Mouse (Mus musculus) right cerebral cortex, adult 2 months (tissue): ENCODE measurements around the gene Btbd18.
A peak's percentile ranks its signal among the peaks of the same experiment; 100 is the strongest.
"Not testable (repeated sequence)": the region's sequence is repeated elsewhere in the genome, so short reads cannot be mapped to it uniquely, and the experiment has no call there.

Source experiments
- DNase-seq, 2 experiments: peaks; one replicate each; pipeline ENCODE4 v3.0.0; 2021 to 2022; ENCODE audit warnings: low spot score in 2 of 2

Gene Btbd18

DNA sequence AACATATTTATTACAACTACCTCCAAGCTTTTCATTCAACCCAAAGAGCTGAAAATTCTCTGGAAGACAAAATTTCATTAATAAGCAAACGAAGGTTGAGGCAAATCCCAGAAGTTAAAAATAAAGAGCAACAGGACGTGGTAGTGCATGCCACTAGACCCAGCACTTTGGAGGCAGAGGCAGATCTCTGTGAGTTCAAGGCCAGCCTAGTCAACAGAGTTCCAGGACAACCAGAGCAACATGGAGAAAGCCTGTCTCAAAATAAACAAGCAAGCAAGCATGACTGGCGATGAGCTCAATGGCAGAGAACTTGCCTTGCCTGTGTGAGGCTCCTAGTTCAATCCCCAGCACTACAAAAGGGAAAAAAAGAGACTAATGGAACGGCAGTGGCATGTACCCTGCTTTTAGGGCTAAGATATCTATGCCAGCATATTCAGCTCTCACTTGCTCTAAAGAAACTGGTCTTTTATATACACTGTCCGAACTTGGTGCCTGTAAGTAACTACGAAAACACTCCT, 11.8 kb upstream of the Btbd18 start:
- no peak for DNase-seq

DNA sequence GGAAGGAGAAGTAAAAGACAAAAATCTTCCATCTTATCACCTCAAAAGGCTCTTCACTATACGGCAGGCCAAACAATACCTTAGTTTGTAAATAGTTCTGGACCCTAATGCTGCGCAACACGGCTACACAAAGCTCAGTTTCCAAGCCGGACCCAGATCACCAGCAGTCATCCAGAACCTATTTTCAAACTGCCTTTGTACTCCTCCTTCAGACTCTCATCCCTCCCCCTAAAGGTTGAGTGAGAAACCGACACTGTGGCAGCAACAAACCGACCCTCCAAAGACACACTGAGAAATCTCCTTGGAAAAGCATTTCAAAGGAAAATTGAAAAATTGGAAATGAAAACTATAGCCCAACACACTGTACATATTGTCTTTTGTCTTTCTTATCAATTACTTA, 10.5 kb upstream of the Btbd18 start:
- no peak for DNase-seq

DNA sequence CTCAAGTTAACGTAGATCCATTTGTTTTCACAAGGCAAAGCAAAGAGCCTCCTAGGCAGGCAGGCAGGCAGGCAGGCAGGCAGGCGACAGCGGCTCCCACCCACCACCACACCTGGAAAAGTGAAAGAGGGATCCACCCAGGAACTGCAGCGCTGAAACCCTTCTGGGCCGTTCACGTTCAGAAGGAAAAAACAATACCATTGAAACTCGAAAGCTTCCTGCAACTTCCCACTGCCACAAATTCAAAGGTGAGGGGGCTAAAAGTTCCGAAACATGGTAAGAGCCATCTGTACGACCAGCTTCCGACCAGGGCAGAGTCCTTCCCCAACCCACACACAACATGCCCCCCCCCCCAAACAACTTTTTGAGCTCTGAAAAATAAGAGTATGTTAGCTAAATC, 9.2 kb upstream of the Btbd18 start:
- no peak for DNase-seq

DNA sequence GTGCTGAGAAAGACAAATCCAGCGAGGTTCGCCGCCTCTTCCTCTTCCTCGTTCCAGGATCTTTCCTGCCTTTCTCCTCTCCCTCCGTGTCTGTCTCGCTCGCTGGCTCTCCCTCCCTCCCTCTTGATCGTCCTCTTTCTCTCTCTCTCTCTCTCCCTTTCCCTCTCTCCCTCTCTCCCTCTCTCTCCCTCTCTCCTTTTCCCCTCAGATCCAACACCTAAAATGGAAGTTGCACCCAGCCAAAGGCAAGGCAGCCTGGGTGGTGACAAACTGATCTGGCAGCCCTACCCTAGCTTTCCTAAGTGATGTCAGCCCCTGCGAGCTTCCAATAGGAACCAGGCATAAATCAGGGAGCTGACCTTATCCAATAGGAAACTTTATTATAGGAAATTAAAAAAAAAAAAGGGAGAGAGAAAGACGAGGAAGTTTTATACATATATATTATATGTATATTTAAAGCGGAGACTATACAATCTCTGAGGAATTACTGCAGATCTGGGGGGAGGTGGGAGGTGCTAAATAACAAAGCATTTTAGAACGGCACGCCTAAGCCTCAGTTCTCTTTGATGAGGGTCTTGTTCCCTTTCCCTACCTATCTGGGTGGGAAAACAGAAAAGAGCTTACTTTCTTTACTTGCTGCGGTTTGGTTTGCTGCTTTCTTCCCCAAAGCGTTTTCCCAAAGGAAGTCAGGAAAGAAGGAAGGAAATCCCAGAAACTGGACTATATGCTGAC, 8.2 kb upstream of the Btbd18 start, which contains the start of gene Ctnnd1:
Gene Ctnnd1 (minus strand): TSS at position 302 of the 732 bp plus-strand sequence.
- DNase-seq = peak; percentile 85 to 89

DNA sequence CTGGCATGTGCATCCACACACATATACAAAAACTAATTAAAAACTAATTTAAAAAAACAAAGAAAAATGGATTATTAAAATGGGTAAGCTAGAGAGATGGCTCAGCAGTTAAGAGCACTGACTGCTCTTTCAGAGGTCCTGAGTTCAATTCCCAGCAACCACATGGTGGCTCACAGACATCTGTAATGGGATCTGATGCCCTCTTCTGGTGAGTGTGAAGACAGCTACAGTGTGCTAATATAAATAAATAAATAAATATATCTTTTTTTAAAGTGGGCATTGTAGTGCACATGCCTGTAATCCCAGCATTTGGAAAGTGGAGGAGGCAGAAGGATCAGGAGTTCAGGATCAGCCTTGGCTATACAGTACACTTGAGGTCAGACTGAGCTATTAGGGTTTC, 5.5 kb upstream of the Btbd18 start:
- DNase-seq = no peak

DNA sequence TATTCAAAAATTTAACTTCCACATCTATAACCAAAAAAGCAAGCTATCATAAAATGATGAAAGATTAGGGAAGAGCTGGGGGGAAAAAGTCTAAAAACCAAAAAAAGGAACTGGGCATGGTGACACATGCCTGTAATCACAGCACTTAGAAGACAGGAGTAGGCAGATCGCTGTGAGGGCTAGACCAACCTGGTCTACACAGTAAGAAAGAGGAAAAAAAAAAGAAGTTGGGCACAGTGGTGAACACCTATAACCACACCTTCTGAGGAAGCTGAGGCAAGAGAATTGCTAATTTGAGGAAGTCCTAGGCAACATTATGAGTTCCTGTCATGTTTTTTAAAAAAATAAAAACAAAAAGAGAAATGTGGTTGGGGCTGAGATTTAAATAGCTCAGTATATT, 3.0 kb upstream of the Btbd18 start:
- DNase-seq = no peak

DNA sequence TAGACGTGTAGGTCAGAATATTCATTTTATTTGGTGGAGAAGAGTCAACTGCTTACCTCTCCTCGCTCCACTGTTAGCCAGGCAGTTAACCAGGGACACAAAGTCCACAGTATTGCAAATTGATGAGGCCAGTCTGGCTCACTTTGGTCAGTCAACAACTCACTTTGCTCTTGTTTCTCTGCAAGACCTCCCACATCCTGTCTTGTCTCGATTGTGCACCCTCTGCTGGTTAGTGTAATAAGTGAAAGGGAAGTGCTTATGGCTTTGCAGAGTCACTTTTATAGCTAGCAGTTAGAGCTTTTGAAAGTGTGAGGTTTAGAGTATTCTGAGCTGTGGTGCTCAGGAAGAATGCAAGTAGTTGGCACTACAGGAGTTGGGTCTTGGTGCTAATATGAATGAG, 1.4 kb downstream of the Btbd18 start:
- DNase-seq = peak; percentile 48 to 52

DNA sequence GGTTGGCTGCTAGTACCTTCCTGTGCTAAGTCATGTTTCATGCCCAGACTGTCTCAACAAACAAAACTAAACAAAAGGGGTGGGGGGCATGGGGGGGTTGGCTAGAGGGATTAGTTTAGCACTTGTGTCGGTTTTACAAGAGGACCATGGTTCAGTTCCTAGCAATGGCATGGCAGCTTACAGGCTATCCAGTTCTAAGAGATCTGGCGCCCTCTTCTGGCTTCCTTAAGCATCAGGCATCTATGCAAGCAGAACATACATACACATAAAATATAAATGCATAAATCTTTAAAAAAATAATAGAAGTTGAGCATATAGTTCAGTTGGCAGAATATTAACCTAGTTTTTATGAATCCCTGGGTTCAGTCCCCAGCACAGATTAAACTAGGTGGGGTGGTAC, 4.0 kb downstream of the Btbd18 start:
- DNase-seq = no peak

DNA sequence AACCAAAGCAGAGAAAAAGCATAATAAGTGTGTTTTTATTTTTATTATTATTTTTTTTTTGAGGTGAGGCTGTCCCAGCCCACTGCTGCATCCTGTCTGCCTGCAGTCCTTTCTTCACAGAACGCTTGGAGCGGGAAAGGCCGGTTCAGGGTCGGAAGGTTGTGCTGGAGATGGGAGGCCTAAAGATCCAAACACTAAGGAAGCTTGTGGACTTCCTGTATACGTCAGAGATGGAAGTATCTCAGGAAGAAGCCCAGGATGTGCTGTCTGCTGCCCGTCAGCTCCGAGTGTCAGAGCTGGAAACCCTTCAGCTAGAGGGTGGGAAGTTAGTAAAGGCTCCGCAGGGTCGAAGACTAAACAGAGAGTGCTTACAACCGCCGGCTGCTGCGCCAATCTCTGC, 7.2 kb downstream of the Btbd18 start:
- no peak for DNase-seq

DNA sequence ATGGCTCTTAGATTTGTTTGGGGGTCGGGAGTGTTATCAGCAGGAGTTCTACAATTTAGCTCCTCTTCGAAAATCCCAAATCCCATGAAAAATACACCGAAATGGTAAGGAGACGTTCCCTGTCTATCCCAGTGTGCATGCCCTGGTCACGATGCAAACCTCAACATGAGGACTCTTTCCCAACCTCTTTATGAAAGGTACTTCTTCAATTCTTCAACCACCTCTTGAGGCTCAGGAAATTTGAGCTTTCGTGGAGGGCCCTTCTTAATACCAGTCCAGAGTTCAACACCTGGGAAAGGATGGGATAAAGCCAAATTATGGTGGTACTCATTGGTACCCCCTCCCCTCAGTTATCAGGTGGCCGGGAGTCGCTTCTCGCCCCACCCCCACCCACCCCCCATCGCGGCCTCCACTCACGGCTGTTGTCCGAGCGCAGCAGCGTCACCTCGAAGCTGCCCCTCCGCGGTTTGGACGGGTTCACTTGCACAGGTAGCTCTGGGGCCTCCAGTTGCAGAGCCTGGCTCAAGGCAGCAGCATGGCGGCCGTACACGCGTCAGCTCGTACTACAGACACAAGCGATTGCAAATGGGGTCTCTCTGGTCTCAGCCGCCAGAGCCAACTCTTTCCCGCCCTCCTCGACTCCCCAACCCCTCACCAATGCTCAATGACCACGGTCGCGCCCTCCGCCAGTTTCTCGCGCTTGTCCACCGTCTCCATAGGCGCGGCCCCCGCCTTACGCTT, 11.1 kb downstream of the Btbd18 start:
- DNase-seq = no peak

DNA sequence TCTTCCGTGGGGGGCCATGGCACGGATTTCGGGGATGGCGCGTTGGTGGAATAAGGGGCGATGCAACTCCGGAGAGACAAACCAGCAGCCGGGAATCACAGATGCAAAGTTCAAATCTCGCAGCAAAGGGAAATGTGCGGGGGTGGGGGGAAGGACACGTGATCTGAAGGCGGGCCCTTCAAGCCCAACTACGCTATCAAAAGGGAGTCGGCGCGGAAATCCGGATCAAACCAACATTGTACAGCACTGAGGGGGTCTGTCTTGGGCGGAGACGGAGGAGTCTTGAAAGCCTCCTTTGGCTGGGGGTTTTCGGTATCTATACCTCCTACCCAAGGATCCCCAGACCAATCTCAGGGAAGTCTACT, 11.7 kb downstream of the Btbd18 start, which contains the start of gene Selenoh:
Gene Selenoh (minus strand): TSS at position 202 of the 365 bp plus-strand sequence.
- DNase-seq = peak; percentile 88

DNA sequence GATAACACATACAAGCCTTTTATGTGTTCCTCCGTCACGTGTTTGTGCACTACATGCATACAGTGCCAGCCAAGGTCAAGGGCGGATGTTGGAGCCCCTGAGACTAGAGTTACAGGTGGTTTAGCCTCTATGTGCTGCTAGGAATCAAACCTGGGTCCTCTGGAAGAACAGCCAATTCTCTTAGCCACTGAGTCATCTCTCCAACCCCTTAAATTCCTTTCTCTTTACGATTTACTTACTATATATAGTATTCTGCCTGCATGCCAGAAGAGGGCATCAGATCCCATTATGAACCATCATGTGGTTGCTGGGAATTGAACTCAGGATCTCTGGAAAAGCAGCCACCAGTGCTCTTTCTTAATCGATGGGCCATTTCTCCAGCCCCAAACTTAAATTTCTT, 12.7 kb downstream of the Btbd18 start:
- DNase-seq = not testable (repeated sequence)

DNA sequence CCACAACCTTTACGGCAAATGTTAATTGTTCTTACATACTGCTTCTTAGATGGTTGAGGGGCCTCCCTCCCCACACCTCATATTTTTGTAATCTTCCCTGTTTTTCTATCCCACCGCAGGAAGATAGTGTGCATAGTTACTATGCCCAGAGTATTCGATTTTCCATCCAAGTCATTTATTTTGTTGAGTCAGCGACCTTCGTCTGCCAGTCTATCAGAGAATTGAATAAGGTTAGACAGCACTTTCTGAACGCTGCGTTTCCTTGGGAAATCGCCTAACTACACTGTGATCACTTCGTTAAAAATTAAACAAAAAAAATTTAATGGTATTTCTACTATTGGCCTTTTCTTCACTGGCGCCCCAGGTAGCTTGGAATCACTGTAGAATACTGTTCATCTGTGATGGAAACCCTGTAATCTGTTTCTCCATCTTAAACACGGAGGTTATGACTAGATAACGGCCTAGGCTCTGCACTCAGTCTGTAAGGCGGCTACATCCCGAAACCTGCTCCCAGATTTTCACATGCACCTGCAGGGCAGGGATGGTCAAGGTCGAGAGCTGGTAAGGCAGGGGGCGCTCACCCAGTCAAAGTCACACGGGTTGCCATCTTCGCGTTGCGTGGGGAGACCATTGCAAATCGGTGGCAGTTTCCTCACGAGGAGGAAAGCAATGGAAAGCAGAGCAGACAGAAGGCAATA, 18.5 kb downstream of the Btbd18 start:
- no peak for DNase-seq

DNA sequence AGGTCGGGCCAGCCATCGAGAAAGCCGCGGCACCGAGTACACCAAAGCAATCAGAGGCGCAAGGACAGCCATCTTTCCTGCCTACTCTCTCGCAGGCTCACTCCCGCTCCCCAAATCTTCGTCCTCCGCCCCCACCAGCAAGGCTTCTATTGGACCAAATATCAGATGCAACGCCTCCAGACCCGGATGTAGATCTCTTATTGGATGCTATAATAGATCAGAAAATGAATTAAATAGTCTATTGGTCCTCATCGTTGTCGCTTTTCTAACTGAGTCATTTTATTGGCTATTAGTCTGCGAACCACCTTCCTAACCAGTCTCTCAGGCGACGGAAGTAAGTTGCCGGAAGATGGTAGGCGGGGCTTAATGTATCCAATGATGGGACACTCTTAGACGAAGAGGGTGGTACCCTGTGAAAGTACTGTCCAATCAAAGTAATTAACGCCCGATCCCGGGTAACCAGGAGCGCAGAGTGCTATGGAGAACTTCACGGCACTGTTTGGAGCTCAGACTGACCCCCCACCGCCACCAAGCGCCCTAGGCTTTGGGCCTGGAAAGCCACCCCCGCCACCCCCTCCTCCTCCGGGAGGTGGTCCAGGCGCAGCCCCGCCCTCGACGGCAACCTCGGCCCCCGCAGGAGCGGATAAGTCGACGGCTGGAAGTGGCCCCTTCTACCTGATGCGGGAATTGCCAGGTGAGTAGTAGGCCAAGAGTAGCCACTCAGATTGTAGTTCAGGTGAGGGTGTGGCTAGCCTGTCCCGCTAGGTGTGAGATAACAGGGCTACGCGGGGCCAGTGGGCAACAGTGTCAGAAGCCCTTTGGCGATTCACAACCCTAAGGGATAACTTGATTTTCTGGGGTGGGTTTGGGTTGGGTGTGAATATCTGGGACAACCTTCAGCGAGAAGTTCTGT, 19.3 kb downstream of the Btbd18 start, which contains the start of the genes Gm28635 and Med19:
Gene Gm28635 (minus strand): TSS at position 74 of the 913 bp plus-strand sequence.
Gene Med19 (plus strand): TSS at position 435 of the 913 bp plus-strand sequence.
- peak; percentile 94 to 95 for DNase-seq

DNA sequence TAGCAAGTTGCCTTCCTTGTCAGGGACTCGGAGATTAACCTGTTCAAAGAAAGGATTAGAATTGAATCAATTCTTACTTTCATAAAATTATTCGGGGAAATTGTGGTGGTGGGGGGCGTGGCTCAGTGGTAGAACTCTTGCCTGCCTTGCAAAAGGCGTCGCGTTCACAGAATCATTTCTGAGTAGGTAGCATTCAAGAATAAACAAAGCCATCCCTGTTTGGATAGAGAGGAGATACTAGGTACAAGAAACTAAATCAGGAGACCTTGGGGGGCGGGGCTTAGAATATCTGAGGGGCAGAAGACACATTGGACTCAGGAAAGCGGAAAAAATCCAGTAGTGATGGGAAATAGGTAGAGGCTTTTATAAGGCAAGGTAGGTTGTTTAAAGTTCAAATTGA, 20.1 kb downstream of the Btbd18 start, which contains the start of gene Tmx2:
Gene Tmx2 (minus strand): TSS at position 125 of the 400 bp plus-strand sequence.
- DNase-seq = no peak

DNA sequence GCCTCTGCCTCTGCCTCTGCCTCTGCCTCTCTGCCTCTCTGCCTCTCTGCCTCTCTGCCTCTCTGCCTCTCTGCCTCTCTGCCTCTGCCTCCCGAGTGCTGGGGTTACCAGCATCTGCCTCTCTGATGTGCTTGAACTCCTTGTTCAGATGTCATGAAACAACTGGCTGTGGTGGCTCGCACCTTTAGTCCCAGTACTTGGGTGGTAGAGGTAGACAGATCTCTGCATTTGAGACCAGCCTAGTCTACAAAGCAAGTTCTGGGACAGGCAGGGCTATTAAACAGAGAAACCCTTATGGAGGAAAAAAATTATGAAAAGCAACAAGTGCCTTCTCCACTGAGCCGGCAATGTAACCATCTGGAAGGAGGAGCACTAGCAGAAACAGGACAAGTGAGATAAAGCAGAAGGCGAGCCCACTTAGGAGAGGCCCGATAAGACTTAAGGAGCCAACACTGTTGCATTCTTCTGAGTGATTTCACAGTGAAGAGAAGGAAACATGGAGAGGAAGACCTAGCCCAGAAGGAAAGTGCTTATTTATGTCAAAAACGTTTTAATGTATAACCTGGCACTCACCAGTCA, 23.8 kb downstream of the Btbd18 start:
- no peak for DNase-seq

DNA sequence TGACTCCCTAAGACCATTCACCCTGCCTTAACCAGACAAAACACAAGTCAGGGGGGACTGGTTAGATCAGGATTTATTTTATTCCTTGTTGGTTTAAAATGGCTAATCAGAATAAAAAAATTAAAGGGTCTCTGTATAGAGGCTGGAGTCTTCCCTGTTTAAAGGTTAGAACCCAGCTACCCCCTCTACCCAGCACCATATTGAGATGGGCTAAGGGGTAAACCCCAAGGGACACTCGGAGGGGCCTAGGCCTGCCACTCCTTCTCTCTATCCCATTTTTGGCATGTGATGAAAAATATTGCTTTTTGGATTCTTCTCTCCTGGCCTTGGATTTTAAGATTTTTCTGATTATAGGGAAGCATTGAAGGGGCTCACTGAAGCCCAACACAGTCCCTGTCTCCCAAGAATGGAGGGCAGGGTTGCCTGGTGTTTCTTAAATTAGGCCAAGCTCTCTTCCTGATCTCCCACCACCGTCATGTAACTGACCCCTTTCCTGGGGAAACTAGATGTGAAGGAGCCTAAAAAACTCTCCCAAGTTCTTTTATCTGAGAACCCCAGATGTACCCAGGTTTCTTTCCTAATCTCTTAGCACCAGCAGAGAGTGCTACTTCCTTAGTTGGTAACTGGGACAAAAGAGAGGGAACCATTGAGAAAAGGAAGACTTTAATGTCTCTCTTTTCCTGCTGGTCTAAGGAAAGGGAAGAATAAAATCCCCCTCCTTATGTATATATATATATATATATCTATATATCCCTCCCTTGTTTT, 29.4 kb downstream of the Btbd18 start:
- no peak for DNase-seq

DNA sequence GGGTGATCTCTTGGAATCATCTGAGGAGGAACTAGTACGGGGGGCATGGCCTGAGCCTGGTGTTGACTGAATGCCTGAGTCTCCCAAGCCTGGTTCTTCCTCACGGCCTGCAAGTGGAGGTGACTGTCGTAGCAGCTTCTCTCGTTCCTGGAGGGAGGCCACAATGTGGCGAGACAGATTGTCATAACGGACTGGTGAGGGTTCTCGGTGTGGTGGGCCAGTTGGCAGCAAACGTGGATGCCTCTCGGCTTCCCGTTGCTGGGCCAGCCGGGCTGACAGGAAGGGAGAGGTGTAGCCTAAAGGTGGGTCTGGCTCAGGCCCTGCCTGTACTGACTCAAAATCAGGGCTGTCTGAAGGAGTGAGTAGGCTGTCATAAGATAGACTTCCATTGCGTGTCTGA, 31.2 kb downstream of the Btbd18 start:
- no peak for DNase-seq

DNA sequence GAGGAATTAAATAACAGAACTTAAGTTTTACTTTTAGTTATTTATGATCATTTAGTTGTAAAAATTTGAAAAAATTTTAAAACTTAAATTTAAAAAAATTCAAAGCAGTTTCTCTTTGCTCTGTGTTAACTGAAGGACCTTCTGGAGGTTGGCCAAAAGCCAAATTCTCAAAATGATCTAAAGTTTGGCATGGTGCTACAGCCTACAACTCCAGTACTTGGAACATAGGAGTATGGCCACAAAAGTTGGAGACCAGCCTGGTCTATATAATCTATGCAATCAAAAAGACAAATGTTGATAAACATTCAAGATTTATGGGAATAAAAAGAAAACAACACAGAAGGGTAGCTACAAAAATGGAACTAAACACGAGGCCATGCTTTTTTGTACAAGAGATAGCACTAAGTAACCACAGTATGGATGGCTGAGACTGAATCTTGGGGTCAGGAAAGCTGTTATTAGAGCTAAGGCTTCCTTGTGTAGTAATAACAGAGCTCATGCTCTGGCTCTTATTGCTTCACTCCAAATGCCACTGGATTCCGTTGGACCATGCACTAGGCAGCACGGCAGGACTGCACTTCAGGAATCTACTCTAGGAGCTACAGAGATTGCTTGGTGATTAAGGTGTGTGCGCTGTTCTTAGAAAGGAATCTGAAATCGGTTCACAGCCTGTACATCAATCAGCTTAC, 36.3 kb downstream of the Btbd18 start:
- DNase-seq = no peak
